Mouse (Mus musculus) ovary, adult 10 weeks (tissue): Measurements from ENCODE around the gene Safb. TPM values are rescaled to one million over a fixed set of nuclear protein-coding genes. Genes with fewer than 3 reads are reported as not detected.

Experiments
- polyA plus RNA-seq: library from polyadenylated mRNA; stranded (reverse); fragments of 350-450 nt; fragmentation: Illumina TruSeq; extraction: RNeasy Lipid Tissue Mini Kit (QIAGEN cat#74804); gene quantifications from one replicate; pipeline ENCODE4 v1.2.3, GENCODE M21; 2014

Gene Safb
- 16.4 TPM for polyA plus RNA-seq

GRCm38 (mm10) chr17:56584257-56585130 lies at the start of gene Safb, which contains the start of gene Safb2:
Gene Safb, plus strand, starts transcription at chr17:56584825.
Gene Safb2, minus strand, starts transcription at chr17:56584585.

GRCm38 (mm10) chr17:56554122-56554551 lies 30.5 kb upstream of the Safb start, which contains the start of gene Gm20219:
Gene Gm20219, minus strand, starts transcription at chr17:56554387.

DNA sequence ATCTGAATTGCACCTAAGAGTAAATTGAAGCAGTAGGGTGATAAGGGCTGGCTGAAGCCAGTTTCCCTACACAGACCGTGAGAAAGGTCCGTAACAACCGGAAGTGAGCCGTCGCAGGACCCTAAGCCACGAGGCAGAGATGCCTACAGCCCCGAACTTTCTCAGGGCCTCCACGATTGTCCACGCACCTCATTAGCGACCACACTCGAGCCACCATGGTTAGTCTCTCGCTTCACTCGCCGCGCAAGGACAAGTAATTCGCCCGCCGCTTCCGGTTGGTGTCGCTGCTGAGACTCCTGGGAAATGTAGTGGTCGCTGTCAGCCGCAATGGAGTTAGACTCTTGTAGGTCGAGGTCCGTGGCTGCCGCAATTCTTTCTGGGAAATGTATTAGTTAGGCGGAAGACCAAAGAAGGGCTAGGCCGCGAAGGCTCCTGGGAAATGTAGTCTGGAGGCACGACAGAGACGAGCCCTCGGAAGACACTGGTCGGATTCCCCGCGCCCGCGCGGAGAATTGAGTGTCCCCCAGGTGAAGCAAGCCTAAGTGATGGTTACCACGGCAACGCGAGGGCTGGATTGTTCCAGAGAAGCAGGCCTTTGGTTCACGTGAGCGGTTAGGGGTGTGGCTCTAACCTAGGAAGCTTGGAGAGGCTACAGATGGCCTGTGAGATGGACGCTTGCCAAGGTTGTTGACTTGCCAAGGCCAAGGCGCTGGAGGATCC lies 25.0 kb downstream of the Safb start, which contains the start of gene 2410015M20Rik:
Gene 2410015M20Rik, minus strand, starts transcription at position 320 of the 720 bp plus-strand sequence.

DNA sequence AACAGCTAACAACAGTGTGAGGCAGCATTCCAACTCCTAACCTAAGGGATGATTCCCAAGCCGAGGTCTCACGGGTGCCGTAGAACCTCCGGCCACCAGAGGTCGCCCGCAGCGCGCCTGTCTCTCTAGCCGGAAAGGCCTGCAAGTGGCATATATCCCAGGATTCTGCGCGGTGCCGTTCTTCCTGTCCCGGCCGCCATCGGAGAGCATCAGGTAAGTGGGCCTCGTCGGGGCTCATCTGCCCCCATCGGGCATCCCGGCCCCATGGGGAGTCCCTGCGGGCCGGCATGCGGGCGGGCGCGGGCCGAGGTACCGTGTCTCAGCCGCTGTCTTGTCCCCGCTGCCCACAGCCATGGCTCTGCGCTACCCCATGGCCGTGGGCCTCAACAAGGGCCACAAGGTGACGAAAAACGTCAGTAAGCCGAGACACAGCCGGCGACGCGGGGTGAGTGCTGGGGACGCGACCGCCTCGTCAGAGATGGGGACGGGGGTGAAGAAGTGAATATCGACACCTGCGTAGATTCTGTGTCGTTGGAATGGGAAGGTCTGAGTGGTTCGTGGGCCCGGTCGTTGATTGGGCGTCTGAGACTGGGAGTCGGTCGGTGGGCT lies 28.7 kb downstream of the Safb start, which contains the start of gene Rpl36:
Gene Rpl36, plus strand, starts transcription at position 181 of the 609 bp plus-strand sequence.

DNA sequence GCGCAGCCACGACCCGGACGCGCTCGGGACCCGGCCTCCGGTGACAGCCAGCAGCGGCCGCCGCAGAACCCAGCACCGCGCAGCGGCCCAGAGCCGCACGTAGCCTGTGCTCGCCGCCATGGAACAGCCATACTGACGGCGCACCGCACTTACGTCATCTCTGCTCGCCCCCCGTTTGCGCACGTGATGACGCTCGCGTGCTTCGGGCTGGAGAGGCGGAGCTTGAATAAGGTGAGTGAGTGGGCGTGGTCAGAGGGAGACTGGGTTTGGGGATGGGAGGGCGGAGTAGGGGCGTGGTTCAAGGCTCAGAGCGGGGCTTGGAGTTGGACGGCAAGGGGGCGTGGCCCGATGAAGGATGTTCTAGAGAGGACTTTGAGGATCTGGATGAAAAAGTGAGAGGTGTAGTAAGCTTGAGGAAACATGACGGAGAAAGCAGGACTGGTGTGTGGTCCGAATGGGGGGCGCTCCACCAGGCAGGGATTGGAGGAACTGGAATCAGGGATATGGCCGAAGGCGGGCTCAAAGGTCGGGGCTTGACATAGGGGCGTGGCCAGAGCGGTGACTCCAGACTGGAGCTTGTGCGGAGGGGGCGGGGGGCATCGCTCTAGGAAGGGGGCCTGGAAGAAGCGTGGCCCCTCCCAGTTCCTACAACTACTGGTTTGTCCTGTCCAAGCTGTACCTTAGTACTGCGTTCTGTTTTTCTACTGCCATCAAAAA lies 42.3 kb downstream of the Safb start, which contains the start of gene Lonp1:
Gene Lonp1, minus strand, starts transcription at position 134 of the 717 bp plus-strand sequence.

DNA sequence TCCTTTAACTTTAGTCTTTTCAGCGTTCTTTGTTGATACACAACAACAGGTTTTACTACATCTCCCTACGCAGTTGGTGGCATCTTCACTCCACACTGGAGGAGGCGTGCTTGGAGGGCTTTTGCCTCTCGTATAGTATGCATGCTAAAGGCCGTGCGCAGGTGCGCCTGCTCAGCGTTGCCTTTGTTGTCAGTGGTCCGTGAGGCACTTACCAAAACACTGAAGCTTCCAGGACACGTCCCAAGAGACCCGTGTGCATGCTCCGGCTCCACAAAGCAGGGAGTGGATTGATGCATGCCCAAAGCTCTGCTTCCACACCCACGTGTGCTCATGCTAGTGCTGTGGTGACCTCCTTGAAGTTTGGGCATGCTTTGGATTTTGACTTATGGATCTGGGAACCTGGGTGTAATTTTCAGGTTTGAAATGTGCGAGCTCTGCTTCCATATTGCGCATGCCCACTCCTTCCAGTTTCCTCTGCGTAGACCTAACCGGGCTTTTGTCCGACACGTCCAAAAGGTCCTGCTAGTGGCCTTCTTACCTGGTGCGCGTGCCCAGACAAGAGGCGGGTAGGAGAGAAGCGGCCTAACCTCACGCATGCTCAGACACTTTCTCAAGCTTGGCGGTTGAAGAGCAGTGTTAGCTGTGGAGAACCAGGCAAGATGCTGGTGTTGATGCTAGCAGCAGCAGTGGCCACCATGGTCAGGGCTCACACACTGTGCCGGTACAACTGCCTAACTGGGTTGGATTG lies 43.1 kb downstream of the Safb start, which contains the start of gene Catsperd:
Gene Catsperd, plus strand, starts transcription at position 614 of the 748 bp plus-strand sequence.

Other genes with a start within 250 kb of the Safb start
- 1.1 TPM for gene Ptprs, start 108.3 kb upstream of the Safb start, polyA plus RNA-seq
- not detected for gene Znrf4, start 72.4 kb upstream of the Safb start, polyA plus RNA-seq
- 0.37 TPM for gene Gm20219, start 30.4 kb upstream of the Safb start, polyA plus RNA-seq
- 27.3 TPM for gene Safb2, start 240 bp upstream of the Safb start, polyA plus RNA-seq
- 2.6 TPM for gene 2410015M20Rik, start 24.9 kb downstream of the Safb start, polyA plus RNA-seq
- not detected for gene Rpl36, start 28.6 kb downstream of the Safb start, polyA plus RNA-seq
- gene Lonp1, start 42.1 kb downstream of the Safb start, polyA plus RNA-seq, result 6.8 TPM
- 0.46 TPM for gene Catsperd, start 43.3 kb downstream of the Safb start, polyA plus RNA-seq
- 0.80 TPM for gene Ranbp3, start 88.5 kb downstream of the Safb start, polyA plus RNA-seq
- not detected for gene Ndufa11, start 132.9 kb downstream of the Safb start, polyA plus RNA-seq
- gene Vmac, start 133.2 kb downstream of the Safb start, polyA plus RNA-seq, result 16.3 TPM
- not detected for gene Nrtn, start 172.7 kb downstream of the Safb start, polyA plus RNA-seq
- gene Dus3l, start 179.9 kb downstream of the Safb start, polyA plus RNA-seq, result 1.1 TPM
- gene Prr22, start 185.4 kb downstream of the Safb start, polyA plus RNA-seq, result not detected
- 0.26 TPM for gene Rfx2, start 246.2 kb downstream of the Safb start, polyA plus RNA-seq